Mouse (Mus musculus) kidney, postnatal 10 days (tissue): ENCODE results near the gene Cd84.
"Not testable (repeated sequence)": the region's sequence is repeated elsewhere in the genome, so short reads cannot be mapped to it uniquely, and the experiment has no call there.

Experiments
- DNase-seq: peaks from one replicate; pipeline ENCODE4 v3.0.0; 2021; ENCODE audit warnings: mixed read lengths

Gene Cd84

DNA sequence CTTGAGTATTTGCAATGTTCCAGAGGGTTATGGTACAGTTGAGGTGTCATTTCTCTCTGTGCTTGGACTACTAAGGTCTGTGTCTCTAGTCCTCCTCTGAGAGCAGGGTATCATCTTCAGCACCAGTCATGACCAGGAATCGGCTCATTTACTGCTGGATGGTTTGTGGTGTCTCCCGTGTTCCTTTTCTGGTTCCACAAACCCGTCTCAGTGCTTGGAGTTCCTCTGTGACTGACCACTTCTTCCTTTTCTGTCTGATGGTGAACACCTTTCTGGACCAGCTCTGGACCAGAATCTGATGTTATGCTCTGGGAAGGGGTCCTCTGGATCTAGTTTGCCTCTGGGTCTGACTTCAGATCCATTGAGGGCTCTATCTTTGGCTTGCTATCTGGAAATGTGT lies at the start of gene Cd84:
Gene Cd84, plus strand, starts transcription at position 210 of the 400 bp plus-strand sequence.
- DNase-seq = no peak

DNA sequence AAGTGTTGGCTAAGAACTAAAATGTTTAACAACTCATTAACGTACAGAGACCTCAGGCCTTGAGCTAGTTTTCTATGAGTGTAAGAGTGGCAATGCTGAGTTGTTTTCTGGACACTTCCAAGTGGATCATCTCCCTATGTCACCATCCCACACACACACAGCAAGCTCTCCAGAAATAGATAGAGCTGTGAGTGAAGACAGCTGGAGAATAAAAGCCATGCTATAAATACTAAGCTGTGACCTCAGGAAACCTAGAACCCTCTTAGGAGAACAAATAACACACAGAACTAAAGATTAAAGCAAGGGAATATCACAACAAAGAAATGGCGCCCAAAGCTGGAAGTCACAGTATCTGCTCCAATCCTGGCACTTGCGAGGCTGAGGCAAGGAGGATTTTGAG lies 48.0 kb upstream of the Cd84 start:
- DNase-seq = no peak

DNA sequence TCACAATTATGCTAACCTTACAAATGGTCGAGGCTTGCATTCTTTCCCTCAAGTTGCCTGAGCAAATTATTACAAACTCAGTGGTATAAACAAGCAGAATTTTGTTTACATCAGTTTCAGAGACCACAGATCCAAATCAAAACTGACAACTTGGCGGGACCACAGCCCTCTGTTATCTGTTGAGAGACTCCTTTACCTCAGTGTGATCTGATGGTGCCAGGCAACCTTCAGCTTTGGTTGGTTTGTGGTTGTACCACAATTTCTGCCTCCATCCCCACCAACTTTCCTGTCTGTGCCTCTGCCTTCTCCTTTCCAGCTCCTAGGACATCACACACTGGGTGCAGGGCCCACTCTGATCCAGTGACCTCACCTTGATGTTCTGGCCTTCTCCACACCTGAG lies 43.3 kb upstream of the Cd84 start:
- DNase-seq = no peak

DNA sequence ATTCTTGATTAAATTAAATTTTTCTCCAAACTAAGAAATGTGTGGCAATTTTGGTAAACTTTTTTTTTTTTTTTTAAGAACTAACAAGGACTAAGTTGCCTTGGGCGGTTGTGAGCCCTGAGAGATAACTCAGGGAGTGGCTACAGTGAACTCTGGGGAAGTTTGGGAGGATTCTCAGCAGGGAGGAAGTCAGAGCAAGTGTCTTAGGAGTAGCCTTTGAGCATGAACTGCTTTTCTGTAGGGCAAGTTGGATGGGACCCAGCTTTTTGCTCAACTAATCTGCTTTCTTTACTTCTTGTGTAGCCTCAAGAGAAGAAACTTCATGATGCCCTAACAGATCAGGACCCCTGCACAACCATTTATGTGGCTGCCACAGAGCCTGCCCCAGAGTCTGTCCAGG lies 41.7 kb upstream of the Cd84 start:
- DNase-seq = no peak

DNA sequence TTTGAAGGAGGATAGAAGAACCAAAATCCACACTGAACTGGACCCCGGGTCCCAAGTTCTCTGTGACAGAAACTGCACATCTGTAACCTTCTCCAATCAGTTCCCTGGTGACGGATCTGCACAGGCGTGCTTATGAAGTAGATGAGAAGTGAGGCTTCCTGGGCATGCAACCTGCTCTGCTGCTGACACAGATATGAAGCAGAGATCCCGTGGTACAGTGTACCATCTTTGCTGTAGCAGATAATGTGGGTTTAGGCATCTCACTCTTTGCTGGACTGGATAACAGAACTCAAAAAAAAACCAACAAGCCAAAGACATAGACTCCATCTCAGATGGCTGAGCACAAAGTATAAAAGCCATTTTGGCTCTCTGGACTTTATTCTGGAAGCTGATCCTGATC lies 39.8 kb upstream of the Cd84 start:
- DNase-seq = no peak

DNA sequence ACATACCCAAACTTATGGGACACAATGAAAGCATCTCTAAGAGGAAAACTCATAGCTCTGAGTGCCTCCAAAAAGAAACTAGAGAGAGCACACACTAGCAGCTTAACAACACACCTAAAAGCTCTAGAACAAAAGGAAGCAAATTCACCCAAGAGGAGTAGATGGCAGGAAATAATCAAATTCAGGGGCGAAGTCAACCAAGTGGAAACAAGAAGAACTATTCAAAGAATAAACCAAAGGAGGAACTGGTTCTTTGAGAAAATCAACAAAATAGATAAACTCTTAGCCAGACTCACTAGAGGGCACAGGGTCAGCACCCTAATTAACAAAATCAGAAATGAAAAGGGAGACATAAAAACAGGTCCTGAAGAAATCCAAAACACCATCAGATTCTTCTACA lies 28.4 kb upstream of the Cd84 start:
- not testable (repeated sequence) for DNase-seq

DNA sequence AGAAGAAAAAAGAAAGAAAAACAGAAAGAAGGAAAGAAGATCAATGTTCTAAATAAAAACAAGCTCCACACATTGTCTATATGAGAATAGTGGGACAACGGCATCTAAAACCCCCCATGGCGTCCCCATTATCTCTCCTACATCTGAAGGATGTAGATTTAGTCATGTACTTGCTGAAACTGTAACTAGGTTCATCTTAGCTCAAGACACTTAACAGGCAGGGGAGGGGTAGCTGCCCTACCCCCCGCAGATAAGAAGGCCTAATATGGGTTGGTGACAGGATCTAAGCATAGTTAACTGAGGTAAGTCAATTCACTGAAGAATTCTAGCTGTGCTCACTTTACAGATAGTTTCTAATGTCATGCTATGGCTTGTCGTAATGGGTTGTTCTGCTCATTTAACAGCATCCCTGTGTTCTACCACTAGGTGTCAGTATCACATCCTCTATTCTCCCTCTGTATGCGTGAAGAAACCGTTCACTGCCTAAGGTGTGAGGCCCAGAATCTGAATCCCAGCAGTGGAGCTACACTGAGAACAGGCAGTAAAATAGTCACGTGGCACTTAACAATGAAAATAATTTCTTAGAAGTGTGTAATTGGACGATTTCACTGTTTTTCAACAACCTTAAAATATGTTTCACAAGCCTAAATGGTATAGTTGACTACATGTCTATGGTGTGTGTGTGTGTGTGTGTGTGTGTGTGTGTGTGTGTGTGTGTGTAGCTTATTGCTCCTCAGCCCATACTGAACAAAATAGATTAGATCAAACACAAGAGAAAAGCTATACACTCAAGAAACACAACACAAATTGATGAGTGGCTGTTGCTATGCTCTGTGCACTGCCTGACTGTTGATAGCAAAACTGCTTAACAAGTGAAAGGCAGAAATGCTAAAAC lies 23.7 kb upstream of the Cd84 start:
- DNase-seq = peak; percentile 19

DNA sequence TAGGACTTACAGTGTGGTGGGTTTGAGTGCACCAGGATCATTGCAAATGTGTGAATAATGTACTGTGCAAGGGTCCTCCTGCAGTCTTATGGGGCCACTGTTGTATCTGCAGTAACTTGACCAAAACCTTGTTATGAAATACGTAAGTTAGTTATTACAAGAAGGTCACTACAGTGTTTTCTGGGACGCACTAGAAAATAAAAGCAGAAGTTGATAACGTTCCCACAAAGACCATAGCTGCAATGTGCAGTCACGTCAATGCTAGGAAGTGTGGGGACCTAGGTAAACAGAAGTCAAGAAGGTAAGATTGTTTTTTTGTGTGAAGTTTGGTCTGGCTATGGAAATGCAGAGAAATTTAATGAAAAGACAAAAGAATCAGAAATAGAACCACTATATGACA lies 22.5 kb upstream of the Cd84 start:
- no peak for DNase-seq

DNA sequence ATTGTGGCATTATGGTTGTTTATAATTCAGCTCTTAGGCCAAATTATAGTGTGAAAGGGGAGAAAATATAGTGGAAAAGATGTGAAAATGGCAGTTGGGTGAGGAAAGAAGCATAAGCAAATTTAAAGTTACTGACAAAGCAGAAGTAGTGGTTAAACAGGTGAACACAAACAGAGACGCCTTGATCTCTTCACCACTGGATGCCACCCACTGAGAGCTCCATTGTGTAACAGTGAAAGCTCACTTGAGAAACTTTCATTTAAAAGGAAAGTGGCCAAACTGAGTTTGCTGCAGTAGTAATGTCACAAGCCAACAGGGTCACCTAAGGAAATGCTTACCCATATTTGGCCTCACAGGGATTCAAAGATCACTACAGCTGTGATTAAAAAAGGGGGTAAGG lies 18.2 kb upstream of the Cd84 start:
- no peak for DNase-seq

DNA sequence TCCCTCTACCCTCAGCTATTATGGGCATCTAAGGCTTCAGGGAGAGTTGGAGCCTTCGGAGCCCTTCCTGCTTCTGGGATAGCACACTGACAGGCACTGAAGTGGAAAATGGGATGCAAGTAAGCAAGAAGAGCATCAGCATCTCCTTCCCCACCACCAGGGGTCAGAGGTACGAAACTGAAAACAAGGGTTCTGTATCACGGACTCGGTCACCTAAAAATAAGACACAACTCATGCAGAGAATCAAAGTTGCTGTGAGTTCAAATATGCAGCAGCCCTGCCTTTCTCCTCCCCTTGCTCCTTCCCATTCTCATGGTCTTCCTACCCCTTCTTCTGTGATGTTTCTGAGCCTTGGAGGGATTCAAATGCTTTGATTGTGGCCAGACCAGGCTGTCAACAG lies 14.0 kb upstream of the Cd84 start:
- DNase-seq = no peak

DNA sequence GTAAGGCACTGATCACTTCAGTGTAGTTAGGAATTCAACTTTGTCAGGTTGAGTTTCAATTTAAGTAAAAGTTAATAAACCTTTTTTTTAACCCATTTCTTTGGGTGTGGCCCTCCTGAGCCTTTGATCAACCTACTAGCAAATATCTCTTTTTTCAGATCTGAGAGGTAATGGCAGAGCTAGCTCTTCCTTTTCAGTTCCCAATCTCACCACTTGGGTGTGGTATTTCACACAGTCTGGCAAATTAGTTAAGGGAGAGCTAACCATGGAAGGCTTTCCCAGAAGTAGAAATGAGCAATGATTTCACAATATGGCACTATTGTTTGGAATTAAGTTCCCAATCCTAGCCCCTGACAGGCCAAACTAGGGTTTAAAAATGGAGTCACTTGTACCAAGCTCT lies 13.3 kb upstream of the Cd84 start:
- DNase-seq = no peak

DNA sequence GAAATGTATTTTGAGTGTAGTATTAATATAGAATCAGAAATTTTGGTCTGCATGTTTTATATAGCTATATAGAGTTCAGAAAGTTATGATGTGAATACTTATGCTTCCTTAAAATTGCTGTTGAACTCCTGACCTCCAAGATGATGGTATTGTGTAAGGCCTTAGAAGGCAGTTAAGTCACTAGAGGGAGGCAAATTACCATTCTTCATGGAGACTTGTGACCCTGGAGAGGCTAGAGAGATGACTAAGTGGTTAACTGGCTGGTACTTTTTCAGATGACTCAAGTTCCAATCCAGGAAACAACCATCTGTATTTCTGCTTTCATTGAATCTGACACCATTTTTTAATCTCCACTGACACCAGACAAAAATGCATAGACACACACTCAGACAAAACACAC lies 11.8 kb upstream of the Cd84 start:
- no peak for DNase-seq

DNA sequence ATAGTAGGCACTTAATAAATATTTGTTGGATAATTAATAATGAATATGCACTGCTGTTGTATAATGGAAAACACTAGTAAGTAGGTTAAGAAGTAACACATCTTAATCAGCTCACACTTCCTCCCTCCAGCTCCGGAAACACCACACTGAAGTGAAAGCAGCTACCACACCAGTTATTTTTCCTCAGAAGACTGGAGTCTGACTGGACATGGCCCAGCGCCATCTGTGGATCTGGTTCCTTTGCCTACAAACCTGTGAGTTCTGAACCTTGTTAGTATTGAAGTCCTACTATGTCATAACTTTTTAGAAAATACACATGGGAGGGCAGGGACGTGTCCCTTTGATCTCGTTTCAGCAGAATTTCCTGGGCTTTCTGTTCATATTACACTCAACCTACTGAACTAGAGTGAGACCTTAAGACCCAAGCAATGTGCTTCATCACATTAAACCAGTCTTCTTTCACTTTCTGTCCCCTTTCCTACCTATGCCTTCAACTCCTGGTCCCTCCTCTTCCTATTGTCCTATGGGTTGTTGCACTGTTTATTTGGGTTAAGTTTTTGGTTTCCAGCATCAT lies 1.0 kb downstream of the Cd84 start:
- no peak for DNase-seq

DNA sequence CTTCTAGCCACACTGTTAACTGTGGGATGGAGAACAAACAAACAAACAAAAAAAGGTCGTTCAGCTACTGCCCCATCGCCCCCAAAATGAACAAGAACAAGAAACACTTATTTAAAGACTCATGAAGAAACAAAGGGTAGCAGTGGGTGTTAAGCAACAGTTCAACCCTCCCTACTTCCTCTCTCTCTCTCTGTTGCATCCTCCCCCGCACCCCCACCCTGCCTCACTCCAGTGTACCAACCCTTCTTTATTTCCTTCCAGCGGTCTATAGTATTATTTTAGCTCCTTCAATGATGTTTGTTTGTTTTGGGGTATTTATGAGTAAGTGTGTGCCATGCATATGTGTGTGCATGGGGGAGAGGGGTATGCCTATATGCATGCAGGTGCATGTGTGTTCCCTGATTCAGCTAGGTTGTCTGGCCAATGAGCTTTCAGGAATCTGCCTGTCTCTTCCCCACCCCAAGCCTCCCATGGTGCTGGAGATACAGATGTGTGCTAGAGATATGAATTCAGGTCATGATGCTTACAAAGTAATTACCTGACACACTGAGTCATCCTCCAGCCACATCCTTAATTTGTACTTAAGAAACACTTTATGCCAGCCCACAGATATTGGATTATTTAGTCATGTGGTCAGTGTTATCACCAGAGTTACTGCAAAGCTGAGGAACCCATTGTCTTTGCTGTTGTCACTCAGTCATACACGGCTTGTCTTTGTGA lies 5.7 kb downstream of the Cd84 start:
- no peak for DNase-seq

DNA sequence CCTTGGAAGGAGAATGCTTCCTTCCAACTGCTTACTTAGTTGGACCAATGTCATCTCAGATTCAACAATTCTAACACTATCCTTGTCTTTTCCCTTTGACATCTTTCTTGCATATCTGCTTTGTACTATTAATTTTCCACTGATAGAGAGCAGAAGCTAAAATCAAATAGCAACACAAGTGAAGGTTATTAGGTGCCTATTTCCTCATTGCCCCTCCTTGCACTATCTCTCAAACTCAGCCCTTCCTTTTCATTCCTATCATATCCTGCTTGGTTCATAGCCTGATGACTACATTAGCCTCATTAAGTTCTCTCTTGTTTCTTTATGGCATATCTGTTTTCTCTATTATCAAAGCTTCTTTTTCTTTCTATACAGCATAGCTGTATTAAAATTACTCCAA lies 8.7 kb downstream of the Cd84 start:
- no peak for DNase-seq

DNA sequence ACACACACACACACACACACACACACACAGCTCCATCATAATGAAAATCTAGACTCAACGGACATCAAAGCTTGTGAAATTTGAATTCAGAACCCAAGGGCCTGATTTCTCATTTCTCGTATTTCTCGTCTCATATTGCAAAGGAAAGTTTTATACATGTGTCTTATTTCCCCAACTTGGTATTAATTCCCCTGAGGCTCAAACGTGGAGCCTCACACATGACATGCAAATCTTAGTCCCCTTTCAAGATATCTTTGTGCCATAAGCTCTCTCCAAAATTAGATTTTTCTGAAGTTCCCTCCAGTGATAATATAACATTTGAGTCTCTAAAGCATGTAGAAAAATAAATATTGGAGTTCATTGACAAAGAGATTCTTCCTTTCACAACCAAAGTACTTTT lies 9.3 kb downstream of the Cd84 start:
- DNase-seq = no peak

DNA sequence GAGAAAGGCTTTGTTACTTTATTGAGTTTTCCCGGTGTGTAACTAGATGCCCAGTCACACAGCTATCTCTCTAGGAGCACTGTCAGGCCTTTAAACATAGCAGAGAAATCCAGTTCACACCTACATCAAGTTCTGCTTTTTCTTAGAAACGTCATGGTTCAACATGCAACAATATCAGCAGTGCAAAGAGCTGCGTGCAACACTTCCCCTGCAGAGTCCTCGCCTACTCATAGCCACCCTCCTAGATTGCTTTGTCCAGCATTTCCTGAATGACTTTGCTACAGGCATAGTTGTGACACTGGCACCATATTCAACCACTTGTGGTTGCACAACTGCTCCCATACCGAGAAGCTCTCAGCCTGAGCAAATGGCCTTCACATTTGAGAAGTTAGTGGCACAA lies 10.0 kb downstream of the Cd84 start:
- DNase-seq = no peak

DNA sequence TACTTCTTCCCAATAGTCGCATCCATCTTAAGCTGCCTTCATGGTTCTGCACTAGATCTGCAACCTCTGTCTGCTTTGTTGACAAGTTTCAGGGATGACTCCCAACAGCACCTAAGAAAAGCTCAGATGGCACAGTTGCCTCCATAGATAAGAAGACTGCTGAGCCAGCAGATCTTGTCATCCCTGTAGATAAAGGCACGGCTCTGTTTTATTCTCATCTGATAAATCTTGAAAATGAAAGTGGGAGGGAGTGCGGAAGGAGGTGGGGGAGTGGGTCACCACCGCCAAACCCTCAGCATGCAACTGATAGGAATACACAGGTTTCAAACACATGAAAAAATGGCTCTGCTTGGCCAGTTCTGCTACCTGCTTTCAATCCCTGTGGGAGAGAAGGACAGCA lies 26.0 kb downstream of the Cd84 start:
- DNase-seq = no peak

DNA sequence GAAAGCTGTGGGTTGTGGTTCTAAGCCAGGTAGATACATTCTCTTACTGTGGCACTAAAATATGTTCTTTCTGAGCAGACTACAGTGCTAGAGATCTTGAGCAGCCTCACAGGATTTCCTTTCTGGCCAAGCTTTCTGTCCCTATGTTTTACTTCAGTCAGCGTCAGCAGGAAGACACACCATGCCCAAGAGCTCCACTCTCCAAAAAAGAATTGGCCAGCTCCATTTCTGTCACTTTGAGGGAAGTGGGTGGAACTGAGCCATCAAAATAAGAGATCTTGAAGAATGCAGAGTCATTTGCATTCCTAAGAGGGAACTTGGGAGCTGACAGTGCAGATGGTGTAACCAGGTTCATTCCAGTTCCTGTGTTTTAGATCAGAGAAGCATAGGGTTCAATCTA lies 47.5 kb downstream of the Cd84 start:
- DNase-seq = no peak

DNA sequence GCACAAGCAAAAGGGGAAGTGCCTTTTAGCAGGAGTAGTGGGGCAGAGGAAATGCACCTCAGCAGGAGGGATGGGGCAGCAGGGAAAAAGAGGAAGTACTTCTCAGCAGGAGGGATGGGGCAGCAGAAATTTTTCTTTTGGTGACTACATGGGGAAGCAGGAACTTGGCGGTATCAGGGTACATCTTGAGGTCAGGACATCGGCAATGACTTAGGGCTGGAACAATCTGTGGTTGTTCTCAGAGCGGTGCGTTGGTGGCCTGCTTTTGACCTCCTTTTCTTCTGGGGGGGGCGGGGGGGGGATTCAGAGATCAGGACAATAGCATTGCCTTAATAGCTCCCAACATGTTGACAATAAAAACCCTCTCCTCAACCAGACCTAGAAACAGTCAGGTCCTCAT lies 55.9 kb downstream of the Cd84 start, which contains the start of gene Gm10521:
Gene Gm10521, plus strand, starts transcription at position 301 of the 400 bp plus-strand sequence.
- not testable (repeated sequence) for DNase-seq

DNA sequence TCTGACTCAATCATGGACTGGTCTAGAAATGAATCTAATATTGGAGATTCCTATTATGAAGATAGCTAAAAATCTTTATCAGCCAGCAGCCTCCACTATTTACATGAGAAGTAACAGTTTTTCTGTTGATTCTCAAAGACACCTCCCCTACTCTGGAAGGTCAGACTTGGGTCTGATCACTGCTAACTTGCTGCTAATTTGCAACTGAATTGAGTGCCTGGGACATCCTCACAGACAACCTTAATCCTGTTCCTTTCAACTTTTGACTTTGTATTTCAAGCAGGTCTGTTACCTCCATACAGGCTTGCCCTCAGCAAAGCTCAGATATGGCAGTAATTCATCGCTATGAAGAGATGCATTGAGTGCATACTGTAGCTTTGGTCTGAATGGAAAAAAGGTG lies 64.5 kb downstream of the Cd84 start:
- no peak for DNase-seq

DNA sequence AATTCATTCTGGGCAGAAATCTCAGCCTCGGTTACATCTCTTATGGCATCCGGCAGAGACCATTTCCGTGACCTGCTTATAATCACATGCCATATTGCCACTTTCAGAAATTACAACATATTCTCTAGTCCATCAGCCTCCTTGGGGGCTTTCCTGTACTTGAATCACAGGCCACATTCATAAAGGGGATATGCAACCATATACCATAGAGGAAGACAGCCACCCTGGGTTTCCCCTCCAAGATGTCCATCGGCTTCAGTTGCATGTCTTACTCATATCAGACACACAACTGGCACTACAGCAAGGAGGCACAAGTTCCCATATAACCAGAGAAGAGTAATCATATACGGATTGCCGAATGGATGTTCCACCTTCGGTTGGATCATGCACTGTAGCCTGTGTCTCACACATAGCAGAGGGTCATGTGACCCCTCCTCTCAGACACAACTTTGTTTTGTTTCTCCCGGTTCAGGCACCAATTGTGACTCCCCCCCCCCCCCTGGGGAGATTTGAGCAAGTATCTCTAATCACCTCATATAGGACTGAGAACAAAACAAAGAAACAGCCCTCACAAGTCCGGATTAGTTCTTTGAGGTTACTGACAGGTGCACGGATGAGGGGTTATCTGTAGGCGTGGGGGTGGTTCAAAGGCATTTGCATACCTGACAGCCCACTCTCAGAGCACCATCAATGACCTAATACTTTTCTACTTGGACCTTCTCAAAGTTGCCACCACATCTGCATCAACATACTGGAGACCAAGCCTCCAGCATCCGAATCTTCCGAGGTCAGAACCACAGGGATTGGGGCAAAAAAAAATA lies 76.4 kb downstream of the Cd84 start:
- DNase-seq = no peak
